Mouse (Mus musculus): Measurements from ENCODE around the gene Optc.

- TF ChIP-seq CTCF (IDR thresholded peaks at IDR 0.05; ENCODE audit: borderline replicate concordance, insufficient read depth, low read depth, low read length) = no peak
- no peak for TF ChIP-seq POLR2A (IDR thresholded peaks at IDR 0.05; ENCODE audit: borderline replicate concordance, insufficient read depth, low read length)
These were observed 23.7 kb downstream of the Optc start for GRCm38 (mm10) chr1:133884090-133884489.

All from cerebellum, adult 2 months (tissue).